Mouse (Mus musculus): ENCODE measurements at regions not wholly inside any gene's neighbourhood (a gene's known extent, or its start where the extent isn't known, plus 50 kb on each side); places are given as distances from the start of the nearest gene placed in this dataset.

- CTCF ChIA-PET, result no interaction called here
These were observed 97.8 kb upstream of the Tmtc1 start for GRCm38 (mm10) chr6:148541981-148542380.

- CTCF ChIA-PET, result no interaction called here
These were observed 95.2 kb upstream of the Tmtc1 start for GRCm38 (mm10) chr6:148539207-148539960.

GRCm38 (mm10) chr6:148534364-148534763, 90.2 kb upstream of the Tmtc1 start:
- CTCF ChIA-PET, result no interaction called here

- CTCF ChIA-PET, result no interaction called here
These were observed 86.9 kb upstream of the Tmtc1 start for GRCm38 (mm10) chr6:148531068-148531467.

GRCm38 (mm10) chr6:148528611-148529010, 84.4 kb upstream of the Tmtc1 start:
- CTCF ChIA-PET, result no interaction called here

- CTCF ChIA-PET, result no interaction called here
These were observed 78.7 kb upstream of the Tmtc1 start for GRCm38 (mm10) chr6:148522893-148523292.

GRCm38 (mm10) chr6:148517536-148518245, 73.5 kb upstream of the Tmtc1 start:
- CTCF ChIA-PET, result no interaction called here

GRCm38 (mm10) chr6:148516654-148517053, 72.5 kb upstream of the Tmtc1 start:
- CTCF ChIA-PET, result no interaction called here

GRCm38 (mm10) chr6:148515105-148515504, 70.9 kb upstream of the Tmtc1 start:
- CTCF ChIA-PET, result no interaction called here

GRCm38 (mm10) chr6:148514645-148515044, 70.5 kb upstream of the Tmtc1 start:
- CTCF ChIA-PET, result no interaction called here

GRCm38 (mm10) chr6:148514124-148514523, 69.9 kb upstream of the Tmtc1 start:
- CTCF ChIA-PET, result no interaction called here

GRCm38 (mm10) chr6:148513134-148513533, 68.9 kb upstream of the Tmtc1 start:
- CTCF ChIA-PET, result no interaction called here

GRCm38 (mm10) chr6:148505325-148505724, 61.1 kb upstream of the Tmtc1 start:
- CTCF ChIA-PET, result no interaction called here

GRCm38 (mm10) chr6:148500251-148501179, 56.3 kb upstream of the Tmtc1 start:
- CTCF ChIA-PET, result no interaction called here

Data from spleen, embryonic (tissue).